9 mouse cellular contexts compared by ENCODE assay signal in the genomic region with DNA sequence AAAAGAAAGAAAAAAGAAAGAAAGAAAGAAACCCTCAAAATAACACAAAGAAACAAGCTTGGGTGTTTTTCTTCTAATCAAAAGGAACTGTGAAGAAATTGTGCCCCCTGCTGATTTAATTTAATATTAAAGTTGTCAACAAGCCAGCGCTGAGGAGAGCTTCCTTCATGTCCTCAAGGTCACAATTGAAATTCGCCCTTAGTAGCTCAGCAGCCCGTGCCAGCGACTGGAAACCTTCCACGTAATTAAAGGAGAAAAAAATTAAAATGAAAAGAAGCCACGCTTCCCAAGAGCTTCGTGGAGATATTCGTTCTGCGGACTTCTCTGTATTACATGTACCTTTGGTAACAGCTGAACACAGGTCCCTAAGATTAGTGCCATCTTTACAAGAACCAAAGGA.
DNase-seq lines count a peak whose midpoint lies in the region; TF ChIP-seq lines count a peak whose summit lies in the region.
"Had no signal": no experiment of that assay in that cellular context is flagged by ENCODE, and none has a peak within 500 bp of the region (broad histone marks: within the 10 kb centered on the region; RNA-seq: fewer than 3 reads in every experiment).

No protein-coding gene starts in this region.

- no peaks in the 10 kb centered on the region for H3K27me3 ChIP-seq in heart, adult 2 months (ENCODE audit: control insufficient read depth, insufficient read depth, low read length)

- DNase-seq in heart, adult 2 months, result peak in 1 of 2 experiments; percentile 23
- DNase-seq in heart, postnatal 25 days (ENCODE audit: low spot score), result no peak
- peak; percentile 35 for DNase-seq in 3T3-L1 (ENCODE audit: low read depth, low spot score)
- DNase-seq in adrenal gland, postnatal 10 days, result peak; percentile 65
- peak; percentile 52 for DNase-seq in kidney, postnatal 14 days
- no peak for DNase-seq in gastrocnemius, adult 2 months
- DNase-seq in thymus, postnatal 10 days (ENCODE audit: low spot score in 2 of 2), result no peak
- no peak for DNase-seq in c-Kit-positive CD71-positive TER-119-positive erythroid progenitor cells, embryonic 14.5 days (ENCODE audit: low spot score)

- peak; percentile 47 for TF ChIP-seq CTCF in heart, adult 2 months (IDR thresholded peaks at IDR 0.05)
- no peak; the same call in 1 of the 2 replicates for TF ChIP-seq CTCF in gastrocnemius, adult 2 months (IDR thresholded peaks at IDR 0.05)

- no peak for TF ChIP-seq EP300 in heart, adult 2 months (IDR thresholded peaks at IDR 0.05; ENCODE audit: insufficient read depth, low read depth, low read length)

- no peak overlapping the region for H3K9ac ChIP-seq in heart, adult 2 months (ENCODE audit: low read depth, low read length)

- intact Hi-C loops in heart, adult 2 months (cut with DNase I), result no loop called here
- intact Hi-C loops in heart, postnatal 25 days (cut with DNase I), result no loop called here
- intact Hi-C loops in gastrocnemius, adult 2 months (cut with DNase I), result no loop called here

- no peak for TF ChIP-seq POLR2A in heart, adult 2 months (IDR thresholded peaks at IDR 0.05; ENCODE audit: insufficient read depth, low read depth, low read length)

- WGBS in heart, adult 2 months, result 25% methylated on average over 9 of the region's 9 CpGs

- H3K79me2 ChIP-seq in heart, adult 2 months (replicated peaks; ENCODE audit: control insufficient read depth, insufficient read depth, low read length), result no peaks in the 10 kb centered on the region

- H3K27ac ChIP-seq in heart, adult 2 months, result no peak overlapping the region
- H3K27ac ChIP-seq in gastrocnemius, adult 2 months, result no peak overlapping the region

- H3K4me3 ChIP-seq in heart, adult 2 months, result no peak overlapping the region
- H3K4me3 ChIP-seq in gastrocnemius, adult 2 months, result no peak overlapping the region
- H3K4me3 ChIP-seq: erythroblast, embryonic 14.5 days had no signal

- H3K4me1 ChIP-seq in heart, adult 2 months (ENCODE audit: control insufficient read depth, insufficient read depth, low read length), result peaks cover 2% of the 10 kb centered on the region; the same call in 1 of the 2 replicates

- H3K36me3 ChIP-seq in heart, adult 2 months (ENCODE audit: control insufficient read depth, insufficient read depth, low read length), result no peaks in the 10 kb centered on the region

Comparison
In these comparisons a context has a peak if more than half of its experiments do, and no peak if none do; other contexts are left out.
1. DNase-seq: peak in 3T3-L1 (single experiment), adrenal gland, postnatal 10 days (single experiment) and kidney, postnatal 14 days (single experiment); none in heart, postnatal 25 days (single experiment), gastrocnemius, adult 2 months (single experiment), thymus, postnatal 10 days (0 of 2) and c-Kit-positive CD71-positive TER-119-positive erythroid progenitor cells, embryonic 14.5 days (single experiment).